Mouse (Mus musculus) midbrain, postnatal 0 days (tissue): ENCODE measurements around the gene Ap2b1. TPM values are rescaled to one million over a fixed set of nuclear protein-coding genes. Genes with fewer than 3 reads are reported as not detected.

Experiments
- ATAC-seq: fragments of 200-750 bp; cut with Nextera tagmentation; 2 replicates; pipeline ENCODE4 v1.8.0; 2017; ENCODE audit warnings: moderate number of reproducible peaks, mild to moderate bottlenecking, moderate TSS enrichment, moderate library complexity; ENCODE audit not compliant: low FRiP score
- DNase-seq: peaks from one replicate; pipeline ENCODE4 v3.0.0-alpha.2; 2015; ENCODE audit warnings: low spot score
- H3K27ac ChIP-seq: fragments of 300-500 bp; sonication (generic); 2 replicates; pipeline ENCODE4 v1.5.1; 2014; ENCODE audit warnings: low read depth, mild to moderate bottlenecking, low read length, mixed read lengths
- H3K27me3 ChIP-seq: fragments of 300-500 bp; sonication (generic); 2 replicates; pipeline ENCODE4 v1.6.1; 2014; ENCODE audit warnings: low read length, control low read depth, mixed read lengths; ENCODE audit not compliant: insufficient read depth
- H3K36me3 ChIP-seq: fragments of 300-500 bp; sonication (generic); 2 replicates; pipeline ENCODE4 v1.6.1; 2014; ENCODE audit warnings: low read length, control low read depth, mixed read lengths; ENCODE audit not compliant: insufficient read depth
- H3K4me1 ChIP-seq: fragments of 300-500 bp; sonication (generic); 2 replicates; pipeline ENCODE4 v1.6.1; 2014; ENCODE audit warnings: mild to moderate bottlenecking, control low read depth, antibody characterized with exemption, low read length, mixed read lengths; ENCODE audit not compliant: insufficient read depth
- H3K4me2 ChIP-seq: fragments of 300-500 bp; sonication (generic); 2 replicates; pipeline ENCODE4 v1.6.1; 2014; ENCODE audit warnings: low read depth, mild to moderate bottlenecking, low read length, mixed read lengths; ENCODE audit not compliant: poor library complexity, severe bottlenecking
- H3K4me3 ChIP-seq: fragments of 300-500 bp; sonication (generic); 2 replicates; pipeline ENCODE4 v1.5.1; 2014; ENCODE audit warnings: low read depth, mild to moderate bottlenecking, low read length, moderate library complexity
- H3K9ac ChIP-seq: fragments of 300-500 bp; sonication (generic); replicated peaks from 2 replicates; pipeline ENCODE4 v1.6.1; 2014; ENCODE audit warnings: mild to moderate bottlenecking, low read length, moderate library complexity, mixed read lengths; ENCODE audit not compliant: poor library complexity, severe bottlenecking
- H3K9me3 ChIP-seq: fragments of 300-500 bp; sonication (generic); 2 replicates; pipeline ENCODE4 v1.6.1; 2016; ENCODE audit warnings: low read length, control low read depth
- CTCF ChIP-seq: IDR thresholded peaks from 2 replicates; pipeline ENCODE4 v1.5.1; 2016; ENCODE audit warnings: antibody characterized with exemption, mild to moderate bottlenecking
- WGBS: fragments of 180-500 bp; shearing (Covaris S2); extraction: QIAGEN DNeasy Blood & Tissue Kit; methylation state at CpG from one replicate; pipeline ENCODE4 v1.1.7; 2014; 5-methylcytosine and 5-hydroxymethylcytosine counted together
- polyA plus RNA-seq: library from polyadenylated mRNA; unstranded; fragments of >200 nt; fragmentation: Nextera tagmentation; extraction: Ambion mirVana; gene quantifications from 2 replicates; pipeline ENCODE4 v1.2.1, GENCODE M21; 2015
- total RNA-seq: library from RNA; depleted of rRNA; stranded (reverse); fragments of >200 nt; gene quantifications from 2 replicates; pipeline ENCODE4 v1.2.3, GENCODE M21; 2014

Gene Ap2b1
- total and polyA plus RNA-seq, 2 experiments from 2014 or later = 110 to 232 TPM

- peak overlapping the region; percentile 87 for H3K27ac ChIP-seq
- H3K9me3 ChIP-seq = no peaks in the 10 kb centered on the region
- no peaks in the 10 kb centered on the region for H3K27me3 ChIP-seq
- ATAC-seq (peak; percentile 88), DNase-seq (peak; percentile 89)
- no peak for TF ChIP-seq CTCF
- peak overlapping the region; percentile 44 for H3K4me3 ChIP-seq
- peak overlapping the region; percentile 59 for H3K4me2 ChIP-seq
- peak overlapping the region; percentile 70 for H3K9ac ChIP-seq
- no peaks in the 10 kb centered on the region for H3K4me1 ChIP-seq
- WGBS = under 1% methylated on average over 26 of the region's 26 CpGs
- H3K36me3 ChIP-seq = no peaks in the 10 kb centered on the region
Measured at GRCm38 (mm10) chr11:83271151-83271950, 27.5 kb upstream of the Ap2b1 start.

GRCm38 (mm10) chr11:83271951-83272843, 26.6 kb upstream of the Ap2b1 start:
- 19% methylated on average over 2 of the region's 2 CpGs for WGBS
- Histone ChIP-seq H3K4me1 (no peaks in the 10 kb centered on the region), H3K9me3 (no peaks in the 10 kb centered on the region), H3K4me2 (no peak overlapping the region), H3K9ac (no peak overlapping the region), H3K36me3 (no peaks in the 10 kb centered on the region), H3K27ac (peak overlapping the region; percentile 87), H3K4me3 (no peak overlapping the region), H3K27me3 (no peaks in the 10 kb centered on the region)
- peak; percentile 52 for DNase-seq
- ATAC-seq = no peak
- TF ChIP-seq CTCF = peak; percentile 45

- H3K4me1 ChIP-seq = no peaks in the 10 kb centered on the region
- H3K9me3 ChIP-seq = no peaks in the 10 kb centered on the region
- TF ChIP-seq CTCF = no peak
- H3K27me3 ChIP-seq = no peaks in the 10 kb centered on the region
- no peak for DNase-seq
- 72% methylated on average over 7 of the region's 7 CpGs for WGBS
- no peak overlapping the region for H3K4me3 ChIP-seq
- ATAC-seq = no peak
- no peaks in the 10 kb centered on the region for H3K36me3 ChIP-seq
- no peak overlapping the region for H3K4me2 ChIP-seq
- H3K27ac ChIP-seq = no peak overlapping the region
- H3K9ac ChIP-seq = no peak overlapping the region
Measured at GRCm38 (mm10) chr11:83276251-83276650, 22.6 kb upstream of the Ap2b1 start.

- H3K36me3 ChIP-seq = no peaks in the 10 kb centered on the region
- ATAC-seq (no peak), DNase-seq (no peak)
- H3K9me3 ChIP-seq = no peaks in the 10 kb centered on the region
- WGBS = 75% methylated on average over 4 of the region's 4 CpGs
- H3K27me3 ChIP-seq = no peaks in the 10 kb centered on the region
- H3K4me2 ChIP-seq = no peak overlapping the region
- H3K27ac ChIP-seq = no peak overlapping the region
- H3K4me3 ChIP-seq = no peak overlapping the region
- no peak for TF ChIP-seq CTCF
- no peak overlapping the region for H3K9ac ChIP-seq
- H3K4me1 ChIP-seq = no peaks in the 10 kb centered on the region
Measured at GRCm38 (mm10) chr11:83279024-83279423, 19.8 kb upstream of the Ap2b1 start.

- Histone ChIP-seq H3K4me1 (no peaks in the 10 kb centered on the region), H3K4me3 (no peak overlapping the region), H3K27ac (no peak overlapping the region), H3K9ac (no peak overlapping the region), H3K27me3 (no peaks in the 10 kb centered on the region), H3K4me2 (no peak overlapping the region), H3K36me3 (no peaks in the 10 kb centered on the region), H3K9me3 (no peaks in the 10 kb centered on the region)
- ATAC-seq (no peak), DNase-seq (no peak)
- no peak for TF ChIP-seq CTCF
- WGBS = 78% methylated on average over 6 of the region's 6 CpGs
Measured at GRCm38 (mm10) chr11:83279691-83280090, 19.1 kb upstream of the Ap2b1 start.

GRCm38 (mm10) chr11:83282084-83282483, 16.7 kb upstream of the Ap2b1 start:
- no peaks in the 10 kb centered on the region for H3K27me3 ChIP-seq
- no peaks in the 10 kb centered on the region for H3K36me3 ChIP-seq
- WGBS = 70% methylated on average over 2 of the region's 2 CpGs
- ATAC-seq = no peak
- TF ChIP-seq CTCF = no peak
- H3K4me1 ChIP-seq = no peaks in the 10 kb centered on the region
- H3K4me3 ChIP-seq = no peak overlapping the region
- no peaks in the 10 kb centered on the region for H3K9me3 ChIP-seq
- H3K27ac ChIP-seq = no peak overlapping the region
- H3K4me2 ChIP-seq = no peak overlapping the region
- H3K9ac ChIP-seq = no peak overlapping the region
- DNase-seq = no peak
